ENCODE assay signal across 15 mouse cellular contexts in genomic region chr17:85257348-85257747, GRCm38 (mm10).
A peak's percentile ranks its signal among the peaks of the same experiment; 100 is the strongest.
DNase-seq lines count a peak whose midpoint lies in the region; ATAC-seq and TF ChIP-seq lines count a peak whose summit lies in the region.
"Had no signal": no experiment of that assay in that cellular context is flagged by ENCODE, and none has a peak within 500 bp of the region (broad histone marks: within the 10 kb centered on the region; RNA-seq: fewer than 3 reads in every experiment).

No protein-coding gene starts in this region.

- no peak for TF ChIP-seq CTCF in brain, embryonic 14.5 days (IDR thresholded peaks at IDR 0.05; ENCODE audit: borderline replicate concordance, extremely low read depth, insufficient read depth, insufficient read length)

- no peak for TF ChIP-seq POLR2A in brain, embryonic 14.5 days (IDR thresholded peaks at IDR 0.05; ENCODE audit: borderline replicate concordance, extremely low read depth, insufficient read depth, insufficient read length, poor library complexity, severe bottlenecking)

- H3K4me2 ChIP-seq in forebrain, embryonic 11.5 days (ENCODE audit: low read depth, low read length, severe bottlenecking) = peak overlapping the region; percentile 32
- H3K4me2 ChIP-seq in hindbrain, embryonic 15.5 days = peak overlapping the region; percentile 18
- peak overlapping the region; percentile 26 for H3K4me2 ChIP-seq in midbrain, embryonic 11.5 days

- WGBS in forebrain, embryonic 11.5 days = 14% methylated on average over 11 of the region's 11 CpGs
- 40% methylated on average over 11 of the region's 11 CpGs for WGBS in hindbrain, embryonic 15.5 days
- WGBS in midbrain, embryonic 11.5 days = 17% methylated on average over 11 of the region's 11 CpGs

- H3K4me1 ChIP-seq in forebrain, embryonic 11.5 days (replicated peaks; ENCODE audit: control insufficient read depth, insufficient read depth, low read length) = peaks cover 6% of the 10 kb centered on the region; the same call in 1 of the 2 replicates
- H3K4me1 ChIP-seq in hindbrain, embryonic 15.5 days (replicated peaks) = peaks cover 16% of the 10 kb centered on the region
- H3K4me1 ChIP-seq in midbrain, embryonic 11.5 days (ENCODE audit: control insufficient read depth, insufficient read depth, low read length) = peaks cover 6% of the 10 kb centered on the region

- no peak overlapping the region for H3K9ac ChIP-seq in forebrain, embryonic 11.5 days (ENCODE audit: low read length)
- H3K9ac ChIP-seq in hindbrain, embryonic 15.5 days = no peak overlapping the region
- H3K9ac ChIP-seq in midbrain, embryonic 11.5 days (ENCODE audit: low read length) = peak overlapping the region; percentile 14; the same call in 1 of the 2 replicates
- H3K9ac ChIP-seq: limb, embryonic 13.5 days had no signal

- H3K36me3 ChIP-seq in forebrain, embryonic 11.5 days (ENCODE audit: control insufficient read depth, insufficient read depth, low read length) = no peaks in the 10 kb centered on the region
- H3K36me3 ChIP-seq in hindbrain, embryonic 15.5 days = no peaks in the 10 kb centered on the region
- H3K36me3 ChIP-seq in midbrain, embryonic 11.5 days (ENCODE audit: control insufficient read depth, insufficient read depth, low read length) = no peaks in the 10 kb centered on the region
- H3K36me3 ChIP-seq: limb, embryonic 13.5 days had no signal

- no peak overlapping the region for H3K4me3 ChIP-seq in forebrain, embryonic 11.5 days (ENCODE audit: low read depth, low read length)
- no peak overlapping the region for H3K4me3 ChIP-seq in hindbrain, embryonic 15.5 days
- no peak overlapping the region for H3K4me3 ChIP-seq in midbrain, embryonic 11.5 days (ENCODE audit: low read depth, low read length)
- H3K4me3 ChIP-seq: limb, embryonic 13.5 days had no signal

- H3K27me3 ChIP-seq in forebrain, embryonic 11.5 days (ENCODE audit: control insufficient read depth, insufficient read depth, low read length) = no peaks in the 10 kb centered on the region
- H3K27me3 ChIP-seq in hindbrain, embryonic 15.5 days = no peaks in the 10 kb centered on the region
- no peaks in the 10 kb centered on the region; the same call in 1 of the 2 replicates for H3K27me3 ChIP-seq in midbrain, embryonic 11.5 days (ENCODE audit: control insufficient read depth, insufficient read depth, low read length)
- H3K27me3 ChIP-seq: limb, embryonic 13.5 days; Patski had no signal

- ATAC-seq in forebrain, embryonic 11.5 days (replicated peaks; ENCODE audit: low FRiP score) = no peak
- no peak for ATAC-seq in hindbrain, embryonic 15.5 days (ENCODE audit: low FRiP score, low read depth)
- no peak for ATAC-seq in midbrain, embryonic 11.5 days (ENCODE audit: low FRiP score)
- no peak for ATAC-seq in activated CD4-positive, CD25-positive, alpha-beta regulatory T cell, adult 4 months
- ATAC-seq: Patski had no signal

- H3K9me3 ChIP-seq in forebrain, embryonic 11.5 days (ENCODE audit: control insufficient read depth, low read length) = no peaks in the 10 kb centered on the region
- no peaks in the 10 kb centered on the region for H3K9me3 ChIP-seq in hindbrain, embryonic 15.5 days
- H3K9me3 ChIP-seq in midbrain, embryonic 11.5 days (ENCODE audit: control insufficient read depth, low read length) = no peaks in the 10 kb centered on the region
- H3K9me3 ChIP-seq: limb, embryonic 13.5 days had no signal

- H3K27ac ChIP-seq in forebrain, embryonic 11.5 days (ENCODE audit: low read depth, low read length) = no peak overlapping the region
- no peak overlapping the region for H3K27ac ChIP-seq in hindbrain, embryonic 15.5 days (replicated peaks)
- no peak overlapping the region for H3K27ac ChIP-seq in midbrain, embryonic 11.5 days (ENCODE audit: low read depth, low read length)
- H3K27ac ChIP-seq: limb, embryonic 13.5 days had no signal

- DNase-seq in brain, embryonic 14.5 days (ENCODE audit: low read depth) = peak; percentile 20
- DNase-seq in forebrain, embryonic 11.5 days (ENCODE audit: low spot score) = no peak
- DNase-seq in midbrain, embryonic 11.5 days (ENCODE audit: low spot score, missing footprints) = peak; percentile 86
- DNase-seq in MN1 (ENCODE audit: low spot score) = no peak
- DNase-seq in gastrocnemius, adult 18-20 months (ENCODE audit: low spot score) = no peak
- DNase-seq in right cerebral cortex, adult 18-20 months = no peak
- DNase-seq: adrenal gland, adult 2 months; gastrocnemius, postnatal 14 days; heart, postnatal 14 days; kidney, adult 9 months; thymus, postnatal 4 days had no signal

Comparison
In these comparisons a context has a peak if more than half of its experiments do, and no peak if none do; other contexts are left out.
1. DNase-seq: peak in brain, embryonic 14.5 days (single experiment) and midbrain, embryonic 11.5 days (single experiment); none in forebrain, embryonic 11.5 days (single experiment), MN1 (single experiment), gastrocnemius, adult 18-20 months (single experiment) and right cerebral cortex, adult 18-20 months (single experiment).
2. Peak in every context shown above with its lines, with median percentiles within 50 percentile points of each other: H3K4me2 ChIP-seq.